Mouse (Mus musculus) intestine, embryonic 16.5 days (tissue): ENCODE measurements at regions not wholly inside any gene's neighbourhood (a gene's known extent, or its start where the extent isn't known, plus 50 kb on each side); places are given as distances from the start of the nearest gene placed in this dataset. TPM values are rescaled to one million over a fixed set of nuclear protein-coding genes. Genes with fewer than 3 reads are reported as not detected.

Experiments used
- ATAC-seq: fragments of 200-750 bp; cut with Nextera tagmentation; 2 replicates; pipeline ENCODE4 v1.8.0; 2017; ENCODE audit warnings: moderate TSS enrichment, moderate library complexity
- H3K27ac ChIP-seq: fragments of 300-500 bp; sonication (generic); 2 replicates; pipeline ENCODE4 v1.5.1; 2014; ENCODE audit warnings: mild to moderate bottlenecking, low read length
- H3K27me3 ChIP-seq: fragments of 300-500 bp; sonication (generic); replicated peaks from 2 replicates; pipeline ENCODE4 v1.6.1; 2014; ENCODE audit warnings: low read length, control low read depth, mixed read lengths; ENCODE audit not compliant: control insufficient read depth, insufficient read depth
- H3K36me3 ChIP-seq: fragments of 300-500 bp; sonication (generic); 2 replicates; pipeline ENCODE4 v1.6.1; 2014; ENCODE audit warnings: low read length, control low read depth; ENCODE audit not compliant: control insufficient read depth, insufficient read depth
- H3K4me1 ChIP-seq: fragments of 300-500 bp; sonication (generic); 2 replicates; pipeline ENCODE4 v1.6.1; 2014; ENCODE audit warnings: low read length, control low read depth, mixed read lengths; ENCODE audit not compliant: control insufficient read depth, insufficient read depth
- H3K4me2 ChIP-seq: fragments of 300-500 bp; sonication (generic); 2 replicates; pipeline ENCODE4 v1.6.1; 2014; ENCODE audit warnings: low read depth, low read length, control low read depth
- H3K4me3 ChIP-seq: fragments of 300-500 bp; sonication (generic); 2 replicates; pipeline ENCODE4 v1.5.1; 2014; ENCODE audit warnings: mild to moderate bottlenecking, low read length
- H3K9ac ChIP-seq: fragments of 300-500 bp; sonication (generic); 2 replicates; pipeline ENCODE4 v1.6.1; 2014; ENCODE audit warnings: low read depth, low read length
- H3K9me3 ChIP-seq: fragments of 300-500 bp; sonication (generic); 2 replicates; pipeline ENCODE4 v1.6.1; 2016; ENCODE audit warnings: low read length, control low read depth; ENCODE audit not compliant: control insufficient read depth
- WGBS: fragments of 180-500 bp; shearing (Covaris S2); extraction: QIAGEN DNeasy Blood & Tissue Kit; methylation state at CpG from one replicate; pipeline ENCODE4 v1.1.7; 2014; 5-methylcytosine and 5-hydroxymethylcytosine counted together
- microRNA-seq: library from miRNA; unstranded; fragments of <30 nt; microRNA quantifications from one replicate; pipeline ENCODE4, GENCODE M21; 2016

DNA sequence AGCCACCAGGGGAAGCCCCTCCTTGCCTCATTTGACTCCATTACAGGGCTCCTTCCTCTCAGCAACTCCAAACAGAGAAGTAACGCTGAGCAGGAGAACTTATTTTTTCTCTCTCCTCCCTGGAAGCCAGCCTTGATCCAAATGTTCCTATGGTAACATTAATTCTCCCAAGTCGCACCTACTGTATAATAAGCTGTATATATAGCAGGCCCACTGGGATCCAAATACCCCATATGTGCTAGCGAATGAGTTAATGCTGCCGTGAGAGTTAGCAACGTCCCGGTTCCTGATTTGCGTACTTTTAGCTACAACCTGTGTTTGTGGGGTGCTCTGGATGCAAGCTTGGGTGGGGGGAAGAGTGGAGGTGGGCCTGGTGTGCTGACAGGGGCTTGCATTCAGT lies 75.4 kb upstream of the Zfp507 start:
- ATAC-seq: no peak
- 75% methylated on average over 7 of the region's 7 CpGs for WGBS
- no peaks in the 10 kb centered on the region for H3K27me3 ChIP-seq

DNA sequence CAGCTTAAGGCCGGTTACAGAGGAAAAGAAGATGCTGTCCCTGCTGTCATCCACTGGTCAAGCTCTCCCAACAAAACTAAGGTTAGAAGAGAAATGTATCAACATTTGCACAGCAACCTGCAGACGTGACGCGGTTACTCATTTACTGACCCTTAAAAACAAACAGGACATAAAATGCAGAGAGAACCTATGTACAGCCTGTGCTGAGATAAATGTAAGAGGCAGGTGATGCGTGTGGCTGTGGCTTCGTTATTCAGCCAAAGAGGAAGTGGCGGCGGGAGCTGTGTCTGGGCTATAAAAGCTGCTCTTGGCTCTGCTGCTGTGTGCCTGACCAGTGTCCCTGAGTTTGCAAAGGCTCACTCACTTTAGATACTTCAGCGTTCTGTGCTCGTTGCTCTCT lies 58.2 kb upstream of the Zfp507 start:
- Histone ChIP-seq H3K9ac (no peak overlapping the region), H3K4me1 (no peaks in the 10 kb centered on the region), H3K4me3 (no peak overlapping the region), H3K9me3 (no peaks in the 10 kb centered on the region), H3K27ac (no peak overlapping the region), H3K27me3 (no peaks in the 10 kb centered on the region), H3K4me2 (no peak overlapping the region), H3K36me3 (no peaks in the 10 kb centered on the region)
- WGBS: 53% methylated on average over 10 of the region's 10 CpGs
- no peak for ATAC-seq

More for the DNA sequence above, 75.4 kb upstream of the Zfp507 start:
- no peaks in the 10 kb centered on the region for H3K9me3 ChIP-seq
- no peak overlapping the region for H3K9ac ChIP-seq
- H3K4me1 ChIP-seq: no peaks in the 10 kb centered on the region
- H3K4me3 ChIP-seq: no peak overlapping the region
- H3K27ac ChIP-seq: no peak overlapping the region
- no peaks in the 10 kb centered on the region for H3K36me3 ChIP-seq
- H3K4me2 ChIP-seq: no peak overlapping the region

DNA sequence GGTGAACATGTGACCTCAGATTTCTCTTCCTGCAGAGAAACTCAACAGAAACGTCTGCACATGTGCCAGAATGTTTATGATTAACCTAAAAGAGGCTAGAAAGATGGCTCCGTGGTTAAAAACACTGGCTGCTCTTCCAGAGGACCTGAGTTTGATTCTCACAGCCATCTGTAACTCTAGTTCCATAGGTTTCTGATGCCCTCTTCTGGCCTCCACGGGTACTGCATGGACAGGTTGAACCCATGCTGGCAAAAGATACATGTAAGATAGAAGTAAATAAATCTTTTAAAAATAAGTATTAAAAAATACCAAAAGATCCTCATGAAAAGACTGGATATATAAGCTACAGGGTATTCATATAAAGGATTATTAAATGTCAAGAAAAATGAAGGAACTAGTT lies 56.8 kb upstream of the Zfp507 start:
- no peak for ATAC-seq
- Histone ChIP-seq H3K27me3 (no peaks in the 10 kb centered on the region), H3K9me3 (no peaks in the 10 kb centered on the region), H3K4me3 (no peak overlapping the region), H3K9ac (no peak overlapping the region), H3K27ac (no peak overlapping the region), H3K4me2 (no peak overlapping the region), H3K36me3 (no peaks in the 10 kb centered on the region), H3K4me1 (no peaks in the 10 kb centered on the region)
- WGBS: 22% methylated on average over 3 of the region's 3 CpGs

DNA sequence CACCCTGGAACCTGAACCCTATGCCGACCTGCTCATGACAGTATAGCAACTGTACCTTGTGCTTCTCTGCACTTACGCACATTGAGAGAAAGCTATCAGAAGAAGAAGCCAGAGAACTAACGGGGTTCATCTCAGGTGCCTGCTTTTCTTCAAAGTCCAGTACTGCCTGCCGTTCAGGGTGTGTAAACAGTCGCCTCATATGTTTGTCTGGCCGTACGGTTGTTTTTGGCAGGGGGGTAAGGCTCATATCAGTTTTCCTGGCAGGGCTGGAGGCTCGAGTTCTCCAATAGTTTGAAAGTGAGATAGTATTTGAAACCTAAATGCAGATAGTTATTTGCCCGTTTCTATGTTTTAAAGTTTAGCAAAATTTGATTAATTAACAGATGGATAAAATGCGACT lies 54.9 kb upstream of the Zfp507 start:
- Histone ChIP-seq H3K27ac (no peak overlapping the region), H3K36me3 (no peaks in the 10 kb centered on the region), H3K4me3 (no peak overlapping the region), H3K4me2 (no peak overlapping the region), H3K27me3 (no peaks in the 10 kb centered on the region), H3K9me3 (no peaks in the 10 kb centered on the region), H3K9ac (no peak overlapping the region), H3K4me1 (no peaks in the 10 kb centered on the region)
- no peak for ATAC-seq
- 43% methylated on average over 10 of the region's 10 CpGs for WGBS

Small RNA genes in the stretch of these regions (microRNA-seq; reads per million reads assigned to microRNA genes)
- not detected for gene Gm23292
